Mouse (Mus musculus) C2C12 (cell line): ENCODE data around the gene Zkscan17.

Source experiments
- CEBPB ChIP-seq: IDR thresholded peaks from one replicate; pipeline ENCODE4 v1.6.1; 2011; ENCODE audit warnings: low read depth, mild to moderate bottlenecking, control low read depth, moderate library complexity
- CTCF ChIP-seq: IDR thresholded peaks from one replicate; pipeline ENCODE4 v1.5.1; 2011; ENCODE audit not compliant: control insufficient read depth, insufficient read depth, insufficient read length
- FOSL1 ChIP-seq: IDR thresholded peaks from one replicate; pipeline ENCODE4 v1.8.0; 2011; ENCODE audit warnings: mild to moderate bottlenecking, low read length; ENCODE audit not compliant: poor library complexity, insufficient read depth, severe bottlenecking
- MAX ChIP-seq: IDR thresholded peaks from one replicate; pipeline ENCODE4 v1.6.1; 2011; ENCODE audit warnings: mild to moderate bottlenecking, control low read depth
- MYOD1 ChIP-seq: IDR thresholded peaks from one replicate; pipeline ENCODE4 v1.6.1; 2011; ENCODE audit warnings: low read depth; ENCODE audit not compliant: control insufficient read depth, insufficient read length
- MYOG ChIP-seq: IDR thresholded peaks from one replicate; pipeline ENCODE4 v1.6.1; 2011; ENCODE audit not compliant: control insufficient read depth, insufficient read length; ENCODE audit errors: extremely low read depth
- USF1 ChIP-seq: IDR thresholded peaks from one replicate; pipeline ENCODE4 v1.6.1; 2011; ENCODE audit warnings: low read depth, mild to moderate bottlenecking, control low read depth, moderate library complexity

- TF ChIP-seq CTCF (peak; percentile 2), USF1 (no peak), CEBPB (no peak), MYOG (no peak), MAX (no peak), FOSL1 (no peak), MYOD1 (no peak)
These were observed 42.8 kb upstream of the Zkscan17 start for GRCm38 (mm10) chr11:59569306-59569705.
